Mouse (Mus musculus) ovary, postnatal 36 days (tissue): ENCODE results near the gene Slc25a10.

Experiments
- DNase-seq: peaks from one replicate; pipeline ENCODE4 v3.0.0; 2022; ENCODE audit warnings: low spot score, mixed read lengths

Gene Slc25a10

GRCm38 (mm10) chr11:120539285-120540014 lies 47.8 kb downstream of the Slc25a10 start:
- DNase-seq, result no peak

- DNase-seq, result no peak
Observed at GRCm38 (mm10) chr11:120541907-120542306, 50.3 kb downstream of the Slc25a10 start.

- DNase-seq, result no peak
Observed at GRCm38 (mm10) chr11:120542376-120542775, 50.7 kb downstream of the Slc25a10 start.

- DNase-seq, result no peak
Observed at GRCm38 (mm10) chr11:120545964-120546363, 54.3 kb downstream of the Slc25a10 start.

- DNase-seq, result no peak
Observed at GRCm38 (mm10) chr11:120547469-120547868, 55.8 kb downstream of the Slc25a10 start.

GRCm38 (mm10) chr11:120548214-120548613 lies 56.6 kb downstream of the Slc25a10 start:
- DNase-seq, result no peak

GRCm38 (mm10) chr11:120548786-120549167 lies 57.1 kb downstream of the Slc25a10 start:
- DNase-seq, result no peak
